Mouse (Mus musculus) neural tube, embryonic 11.5 days (tissue): ENCODE measurements around the gene Pou2f2. TPM values are rescaled to one million over a fixed set of nuclear protein-coding genes. Genes with fewer than 3 reads are reported as not detected.

Source experiments
- ATAC-seq: fragments of 200-750 bp; cut with Nextera tagmentation; 2 replicates; pipeline ENCODE4 v1.8.0; 2017; ENCODE audit warnings: moderate number of reproducible peaks, mild to moderate bottlenecking, moderate TSS enrichment, moderate library complexity; ENCODE audit not compliant: insufficient read depth, low FRiP score, low TSS enrichment
- DNase-seq: peaks from one replicate; pipeline ENCODE4 v3.0.0-alpha.2; 2015; ENCODE audit warnings: low spot score
- H3K27ac ChIP-seq: fragments of 300-500 bp; sonication (generic); 2 replicates; pipeline ENCODE4 v1.5.1; 2014; ENCODE audit warnings: low read depth, mild to moderate bottlenecking, low read length
- H3K27me3 ChIP-seq: fragments of 300-500 bp; sonication (generic); 2 replicates; pipeline ENCODE4 v1.6.1; 2014; ENCODE audit warnings: mild to moderate bottlenecking, low read length, mixed read lengths; ENCODE audit not compliant: control insufficient read depth, insufficient read depth
- H3K36me3 ChIP-seq: fragments of 300-500 bp; sonication (generic); 2 replicates; pipeline ENCODE4 v1.6.1; 2014; ENCODE audit warnings: mild to moderate bottlenecking, low read length, moderate library complexity, mixed read lengths; ENCODE audit not compliant: control insufficient read depth, insufficient read depth
- H3K4me1 ChIP-seq: fragments of 300-500 bp; sonication (generic); 2 replicates; pipeline ENCODE4 v1.6.1; 2014; ENCODE audit warnings: low read length, mixed read lengths; ENCODE audit not compliant: control insufficient read depth, insufficient read depth
- H3K4me2 ChIP-seq: fragments of 300-500 bp; sonication (generic); 2 replicates; pipeline ENCODE4 v1.6.1; 2014; ENCODE audit warnings: low read depth, mild to moderate bottlenecking, moderate library complexity
- H3K4me3 ChIP-seq: fragments of 300-500 bp; sonication (generic); 2 replicates; pipeline ENCODE4 v1.5.1; 2014; ENCODE audit warnings: low read depth, low read length
- H3K9ac ChIP-seq: fragments of 300-500 bp; sonication (generic); 2 replicates; pipeline ENCODE4 v1.6.1; 2014; ENCODE audit warnings: mild to moderate bottlenecking, low read length
- H3K9me3 ChIP-seq: fragments of 300-500 bp; sonication (generic); 2 replicates; pipeline ENCODE4 v1.6.1; 2016; ENCODE audit warnings: low read length; ENCODE audit not compliant: control insufficient read depth
- WGBS: fragments of 180-500 bp; shearing (Covaris S2); extraction: QIAGEN DNeasy Blood & Tissue Kit; methylation state at CpG from one replicate; pipeline ENCODE4 v1.1.7; 2014; 5-methylcytosine and 5-hydroxymethylcytosine counted together
- polyA plus RNA-seq: library from polyadenylated mRNA; unstranded; fragments of >200 nt; fragmentation: Nextera tagmentation; extraction: Ambion mirVana; gene quantifications from 2 replicates; pipeline ENCODE4 v1.2.1, GENCODE M21; 2014

Pou2f2 gene
- polyA plus RNA-seq, 1 experiment from 2014 or later = 40.9 TPM

- H3K4me1 ChIP-seq = no peaks in the 10 kb centered on the region
- no peak for ATAC-seq
- no peaks in the 10 kb centered on the region for H3K9me3 ChIP-seq
- H3K27me3 ChIP-seq = no peaks in the 10 kb centered on the region
- WGBS = 86% methylated on average over 5 of the region's 5 CpGs
- H3K4me3 ChIP-seq = no peak overlapping the region
- H3K27ac ChIP-seq = no peak overlapping the region
- no peaks in the 10 kb centered on the region for H3K36me3 ChIP-seq
- DNase-seq = no peak
- H3K9ac ChIP-seq = no peak overlapping the region
- no peak overlapping the region for H3K4me2 ChIP-seq
Measured at GRCm38 (mm10) chr7:25166106-25166505, 13.4 kb downstream of the Pou2f2 start.

GRCm38 (mm10) chr7:25156158-25156648 is 23.3 kb downstream of the Pou2f2 start:
- DNase-seq (no peak), ATAC-seq (no peak)
- Histone ChIP-seq H3K36me3 (no peaks in the 10 kb centered on the region), H3K27ac (no peak overlapping the region), H3K27me3 (no peaks in the 10 kb centered on the region), H3K4me3 (no peak overlapping the region), H3K9ac (no peak overlapping the region; the same call in 1 of the 2 replicates), H3K4me2 (peak overlapping the region; percentile 32), H3K9me3 (no peaks in the 10 kb centered on the region), H3K4me1 (peaks cover 45% of the 10 kb centered on the region)
- 36% methylated on average over 14 of the region's 14 CpGs for WGBS

- Histone ChIP-seq H3K4me2 (peak overlapping the region; percentile 32), H3K4me3 (no peak overlapping the region), H3K27me3 (no peaks in the 10 kb centered on the region), H3K9ac (peak overlapping the region; percentile 37), H3K36me3 (no peaks in the 10 kb centered on the region), H3K27ac (0 out of 2 replicates have a peak overlapping the region, but pooled peaks have one; percentile 41), H3K9me3 (no peaks in the 10 kb centered on the region), H3K4me1 (peaks cover 50% of the 10 kb centered on the region)
- WGBS = 18% methylated on average over 17 of the region's 17 CpGs
- no peak for ATAC-seq
- DNase-seq = no peak
Measured at GRCm38 (mm10) chr7:25155469-25156157, 23.9 kb downstream of the Pou2f2 start.

GRCm38 (mm10) chr7:25154648-25155047 is 24.9 kb downstream of the Pou2f2 start:
- WGBS = 70% methylated on average over 4 of the region's 4 CpGs
- peak overlapping the region; percentile 32 for H3K4me2 ChIP-seq
- peak overlapping the region; percentile 93 for H3K27ac ChIP-seq
- H3K9me3 ChIP-seq = no peaks in the 10 kb centered on the region
- peaks cover 60% of the 10 kb centered on the region for H3K4me1 ChIP-seq
- no peak for ATAC-seq
- no peaks in the 10 kb centered on the region for H3K27me3 ChIP-seq
- DNase-seq = no peak
- no peaks in the 10 kb centered on the region for H3K36me3 ChIP-seq
- H3K4me3 ChIP-seq = no peak overlapping the region
- peak overlapping the region; percentile 61 for H3K9ac ChIP-seq

- Histone ChIP-seq H3K9me3 (no peaks in the 10 kb centered on the region), H3K36me3 (no peaks in the 10 kb centered on the region), H3K4me3 (peak overlapping the region; percentile 30), H3K4me1 (peaks cover 63% of the 10 kb centered on the region), H3K9ac (peak overlapping the region; percentile 61), H3K27ac (peak overlapping the region; percentile 93), H3K4me2 (peak overlapping the region; percentile 32), H3K27me3 (no peaks in the 10 kb centered on the region)
- no peak for DNase-seq
- 48% methylated on average over 7 of the region's 7 CpGs for WGBS
- ATAC-seq = no peak
Measured at GRCm38 (mm10) chr7:25153841-25154240, 25.7 kb downstream of the Pou2f2 start.

DNA sequence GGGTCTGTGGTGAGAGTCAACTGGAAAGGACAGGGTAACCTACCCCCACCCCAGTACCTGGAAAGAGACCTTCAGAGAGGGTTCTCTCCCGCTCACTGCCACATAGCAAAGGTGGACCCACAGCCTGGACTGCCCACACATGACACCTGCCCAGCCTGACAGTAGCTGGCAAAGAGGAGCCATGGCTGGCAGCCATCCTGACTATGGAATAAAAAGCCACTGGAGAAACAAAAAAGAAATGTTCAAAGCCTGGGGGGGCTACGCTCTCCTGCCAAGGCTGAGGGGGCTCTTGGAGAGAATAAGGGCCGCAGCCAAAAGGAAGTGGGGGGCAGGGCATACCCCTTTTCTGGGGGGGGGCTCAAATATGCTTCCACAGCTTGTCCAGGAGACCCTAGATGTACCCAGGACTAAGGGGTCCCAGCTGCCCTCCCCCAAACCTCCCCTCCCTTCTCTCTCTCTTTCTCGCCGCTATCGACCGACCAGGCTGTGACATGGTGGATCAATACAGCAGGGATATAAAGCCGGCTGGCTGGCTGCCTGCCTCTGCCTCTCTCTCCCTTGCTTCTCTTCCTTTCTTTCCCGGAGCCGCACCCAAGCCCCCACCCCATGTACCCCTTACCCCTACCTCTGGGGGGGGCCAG is 27.5 kb downstream of the Pou2f2 start:
- peak overlapping the region; percentile 34 for H3K4me2 ChIP-seq

DNA sequence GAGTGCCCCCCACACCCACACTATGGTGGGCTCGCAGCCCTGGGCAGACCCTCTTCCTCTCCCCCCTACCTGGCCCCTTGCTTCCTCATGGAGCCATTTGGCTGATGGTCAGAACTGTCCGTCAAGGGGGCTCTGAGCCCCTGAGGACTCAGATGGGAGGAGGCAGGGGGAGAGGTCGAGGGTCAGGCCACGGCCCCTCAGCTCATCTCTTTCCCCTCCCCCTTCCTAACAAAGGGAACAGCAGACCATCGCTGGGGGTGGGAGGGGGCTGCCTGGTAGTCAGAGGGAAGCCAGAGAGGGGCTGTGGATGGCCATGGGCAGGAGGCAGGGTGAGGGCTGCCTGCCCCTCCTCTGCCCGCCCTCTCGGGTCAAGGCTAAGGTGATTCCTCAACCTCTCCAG is 28.5 kb downstream of the Pou2f2 start:
- Histone ChIP-seq H3K27me3 (no peaks in the 10 kb centered on the region), H3K4me2 (peak overlapping the region; percentile 34), H3K27ac (peak overlapping the region; percentile 93), H3K4me3 (peak overlapping the region; percentile 6; the same call in 1 of the 2 replicates), H3K9me3 (no peaks in the 10 kb centered on the region), H3K9ac (peak overlapping the region; percentile 61), H3K36me3 (no peaks in the 10 kb centered on the region), H3K4me1 (peaks cover 63% of the 10 kb centered on the region)
- peak; percentile 75 for DNase-seq
- peak; percentile 49 for ATAC-seq
- 1% methylated on average over 7 of the region's 7 CpGs for WGBS

More for the DNA sequence above, 27.5 kb downstream of the Pou2f2 start:
- 36% methylated on average over 10 of the region's 10 CpGs for WGBS
- Histone ChIP-seq H3K9me3 (no peaks in the 10 kb centered on the region), H3K4me1 (peaks cover 63% of the 10 kb centered on the region), H3K27ac (peak overlapping the region; percentile 93), H3K9ac (peak overlapping the region; percentile 61), H3K36me3 (no peaks in the 10 kb centered on the region), H3K27me3 (no peaks in the 10 kb centered on the region), H3K4me3 (peak overlapping the region; percentile 30)
- ATAC-seq = no peak
- DNase-seq = peak; percentile 47

DNA sequence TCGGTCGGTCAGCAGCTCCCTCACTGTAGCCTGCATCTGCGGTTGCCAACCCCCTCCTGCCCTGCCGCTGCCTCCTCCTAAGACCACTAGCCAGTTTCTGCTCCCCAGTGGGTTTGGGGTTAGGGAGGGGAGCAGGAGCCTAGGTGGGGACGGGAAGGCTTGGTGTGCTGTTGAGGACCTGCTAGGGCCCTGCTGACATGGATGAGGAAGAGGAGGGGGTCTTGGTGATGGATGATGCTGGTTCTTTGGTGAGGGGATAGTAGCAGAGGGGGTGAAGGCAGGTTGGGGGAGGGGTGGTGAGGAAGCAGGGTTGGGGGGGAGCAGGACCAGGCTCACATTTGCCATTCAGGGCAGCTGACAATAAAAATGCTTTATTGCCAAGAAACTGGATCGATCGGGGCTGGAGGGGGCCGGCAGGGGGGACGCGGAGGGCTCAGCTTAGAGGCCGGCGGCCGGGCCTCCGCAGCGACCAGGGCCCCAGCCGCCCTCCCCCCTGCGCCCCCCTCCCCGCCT is 29.3 kb downstream of the Pou2f2 start:
- no peaks in the 10 kb centered on the region for H3K9me3 ChIP-seq
- peak; percentile 58 for ATAC-seq
- H3K4me2 ChIP-seq = peak overlapping the region; percentile 34
- H3K9ac ChIP-seq = peak overlapping the region; percentile 61
- H3K4me3 ChIP-seq = peak overlapping the region; percentile 10; the same call in 1 of the 2 replicates
- H3K4me1 ChIP-seq = peaks cover 58% of the 10 kb centered on the region
- H3K27ac ChIP-seq = peak overlapping the region; percentile 93
- WGBS = 0% methylated on average over 13 of the region's 18 CpGs
- H3K36me3 ChIP-seq = no peaks in the 10 kb centered on the region
- H3K27me3 ChIP-seq = no peaks in the 10 kb centered on the region
- peak; percentile 72 for DNase-seq
